Mouse (Mus musculus): ENCODE measurements around the gene Nom1.

GRCm38 (mm10) chr5:29387591-29387990 is 46.9 kb upstream of the Nom1 start:
- TF ChIP-seq CTCF (IDR thresholded peaks at IDR 0.05; ENCODE audit: low read depth, low read length) (no peak), GATA1 (IDR thresholded peaks at IDR 0.05; ENCODE audit: borderline replicate concordance, low read length) (no peak)
